ENCODE assay signal across 24 mouse cellular contexts in genomic region chr4:105315095-105315494, GRCm38 (mm10).
A peak's percentile ranks its signal among the peaks of the same experiment; 100 is the strongest.
DNase-seq lines count a peak whose midpoint lies in the region; ATAC-seq and TF ChIP-seq lines count a peak whose summit lies in the region.
"Had no signal": no experiment of that assay in that cellular context is flagged by ENCODE, and none has a peak within 500 bp of the region (broad histone marks: within the 10 kb centered on the region; RNA-seq: fewer than 3 reads in every experiment).

No protein-coding gene starts in this region.

- 19% methylated on average over 5 of the region's 5 CpGs for WGBS in heart, adult 2 months
- 16% methylated on average over 5 of the region's 5 CpGs for WGBS in liver, adult 2 months
- WGBS in liver, embryonic 11.5 days: 60% methylated on average over 5 of the region's 5 CpGs

- no peak for TF ChIP-seq EP300 in heart, adult 2 months (IDR thresholded peaks at IDR 0.05; ENCODE audit: insufficient read depth, low read depth, low read length)

- H3K4me3 ChIP-seq in heart, adult 2 months: no peak overlapping the region
- H3K4me3 ChIP-seq in liver, adult 2 months (ENCODE audit: insufficient read depth, low read depth, low read length): no peak overlapping the region
- H3K4me3 ChIP-seq in liver, embryonic 11.5 days (ENCODE audit: low read depth, low read length): no peak overlapping the region
- H3K4me3 ChIP-seq: embryonic facial prominence, embryonic 15.5 days; hindbrain, embryonic 13.5 days; layer of hippocampus, adult 2 months; limb, embryonic 13.5 days; midbrain, embryonic 10.5 days; stomach, embryonic 15.5 days had no signal

- ATAC-seq in liver, embryonic 11.5 days (replicated peaks; ENCODE audit: low FRiP score): no peak
- ATAC-seq: inflammation-experienced regulatory T-cells, adult 6 months; Patski had no signal

- no peaks in the 10 kb centered on the region for H3K79me2 ChIP-seq in heart, adult 2 months (replicated peaks; ENCODE audit: control insufficient read depth, insufficient read depth, low read length)
- H3K79me2 ChIP-seq in liver, adult 2 months (ENCODE audit: control insufficient read depth, insufficient read depth, low read length): no peaks in the 10 kb centered on the region

- H3K36me3 ChIP-seq in heart, adult 2 months (ENCODE audit: control insufficient read depth, insufficient read depth, low read length): no peaks in the 10 kb centered on the region; the same call in 1 of the 2 replicates
- H3K36me3 ChIP-seq in liver, adult 2 months (ENCODE audit: control insufficient read depth, insufficient read depth, low read length): no peaks in the 10 kb centered on the region
- no peaks in the 10 kb centered on the region for H3K36me3 ChIP-seq in liver, embryonic 11.5 days (ENCODE audit: control insufficient read depth, insufficient read depth, low read length)
- H3K36me3 ChIP-seq: embryonic facial prominence, embryonic 15.5 days; hindbrain, embryonic 13.5 days; limb, embryonic 13.5 days; midbrain, embryonic 10.5 days; stomach, embryonic 15.5 days had no signal

- 0 out of 2 replicates have a peak, but pooled peaks have one; percentile 16 for TF ChIP-seq CTCF in heart, adult 2 months (IDR thresholded peaks at IDR 0.05)
- TF ChIP-seq CTCF in liver, adult 2 months (IDR thresholded peaks at IDR 0.05; ENCODE audit: low read depth, low read length): no peak

- H3K27ac ChIP-seq in heart, adult 2 months: peak overlapping the region; percentile 3
- no peak overlapping the region for H3K27ac ChIP-seq in liver, adult 2 months (replicated peaks; ENCODE audit: insufficient read depth, low read depth, low read length)
- no peak overlapping the region for H3K27ac ChIP-seq in liver, embryonic 11.5 days (ENCODE audit: low read depth, low read length)
- H3K27ac ChIP-seq: embryonic facial prominence, embryonic 15.5 days; hindbrain, embryonic 13.5 days; layer of hippocampus, adult 2 months; limb, embryonic 13.5 days; macrophage; midbrain, embryonic 10.5 days; stomach, embryonic 15.5 days had no signal

- peak; percentile 27; the same call in 1 of the 2 replicates for TF ChIP-seq POLR2A in heart, adult 2 months (IDR thresholded peaks at IDR 0.05; ENCODE audit: insufficient read depth, low read depth, low read length)
- TF ChIP-seq POLR2A in liver, adult 2 months (IDR thresholded peaks at IDR 0.05; ENCODE audit: extremely low read depth, insufficient read depth, low read length): no peak

- peaks cover 15% of the 10 kb centered on the region for H3K4me1 ChIP-seq in heart, adult 2 months (ENCODE audit: control insufficient read depth, insufficient read depth, low read length)
- peaks cover 12% of the 10 kb centered on the region for H3K4me1 ChIP-seq in liver, adult 2 months (ENCODE audit: control insufficient read depth, insufficient read depth, low read length)
- no peaks in the 10 kb centered on the region for H3K4me1 ChIP-seq in liver, embryonic 11.5 days (replicated peaks; ENCODE audit: control insufficient read depth, insufficient read depth, low read length)
- H3K4me1 ChIP-seq: embryonic facial prominence, embryonic 15.5 days; midbrain, embryonic 10.5 days; stomach, embryonic 15.5 days had no signal

- no peaks in the 10 kb centered on the region for H3K27me3 ChIP-seq in heart, adult 2 months (ENCODE audit: control insufficient read depth, insufficient read depth, low read length)
- no peaks in the 10 kb centered on the region for H3K27me3 ChIP-seq in liver, adult 2 months (ENCODE audit: control insufficient read depth, insufficient read depth, low read length)
- no peaks in the 10 kb centered on the region for H3K27me3 ChIP-seq in liver, embryonic 11.5 days (replicated peaks; ENCODE audit: control insufficient read depth, insufficient read depth, low read length)
- H3K27me3 ChIP-seq: embryonic facial prominence, embryonic 15.5 days; hindbrain, embryonic 13.5 days; limb, embryonic 13.5 days; Patski; stomach, embryonic 15.5 days had no signal

- intact Hi-C loops in heart, adult 2 months (cut with DNase I): no loop called here
- intact Hi-C loops in heart, postnatal 25 days (cut with DNase I): loop anchor here (5.0 to 10.0 kb wide), 3 partner anchors 93 to 600 kb away; no protein-coding TSS in a partner anchor

- no peaks in the 10 kb centered on the region for H3K9me3 ChIP-seq in liver, embryonic 11.5 days (ENCODE audit: control insufficient read depth, low read length)
- H3K9me3 ChIP-seq: embryonic facial prominence, embryonic 15.5 days; hindbrain, embryonic 13.5 days; limb, embryonic 13.5 days; midbrain, embryonic 10.5 days; stomach, embryonic 15.5 days had no signal

- H3K9ac ChIP-seq in heart, adult 2 months (ENCODE audit: low read depth, low read length): no peak overlapping the region
- H3K9ac ChIP-seq in liver, adult 2 months (ENCODE audit: low read depth, low read length): no peak overlapping the region
- H3K9ac ChIP-seq in liver, embryonic 11.5 days (ENCODE audit: low read depth, low read length): no peak overlapping the region
- H3K9ac ChIP-seq: embryonic facial prominence, embryonic 15.5 days; hindbrain, embryonic 13.5 days; limb, embryonic 13.5 days; lung, embryonic 14.5 days; stomach, embryonic 15.5 days had no signal

- H3K4me2 ChIP-seq in liver, embryonic 11.5 days: no peak overlapping the region
- H3K4me2 ChIP-seq: embryonic facial prominence, embryonic 15.5 days; hindbrain, embryonic 13.5 days; limb, embryonic 13.5 days; lung, embryonic 14.5 days; stomach, embryonic 15.5 days had no signal

- DNase-seq in heart, adult 2 months: no peak
- DNase-seq in heart, postnatal 25 days (ENCODE audit: low spot score): no peak
- DNase-seq in liver, adult 2 months (ENCODE audit: extremely low read depth, low read depth, low spot score): peak; percentile 82
- no peak for DNase-seq in liver, embryonic 11.5 days (ENCODE audit: low spot score)
- DNase-seq in adipocyte (ENCODE audit: low spot score): peak; percentile 73
- peak; percentile 44 for DNase-seq in skeletal muscle tissue, adult 2 months (ENCODE audit: low read depth, low spot score)
- no peak for DNase-seq in thymus, postnatal 36 days
- DNase-seq: adrenal gland, postnatal 10 days; cerebellum, adult 11 months; cerebellum, postnatal 14 days; gastrocnemius, postnatal 10 days; layer of hippocampus, postnatal 36 days; lung, embryonic 14.5 days; right cerebral cortex, postnatal 25 days; thymus, adult 18-20 months had no signal

Comparison
In these comparisons a context has a peak if more than half of its experiments do, and no peak if none do; other contexts are left out.
1. DNase-seq: peak in liver, adult 2 months (single experiment), adipocyte (single experiment) and skeletal muscle tissue, adult 2 months (single experiment); none in heart, adult 2 months (0 of 2), heart, postnatal 25 days (single experiment), liver, embryonic 11.5 days (single experiment) and thymus, postnatal 36 days (0 of 2).